In the genomic region with DNA sequence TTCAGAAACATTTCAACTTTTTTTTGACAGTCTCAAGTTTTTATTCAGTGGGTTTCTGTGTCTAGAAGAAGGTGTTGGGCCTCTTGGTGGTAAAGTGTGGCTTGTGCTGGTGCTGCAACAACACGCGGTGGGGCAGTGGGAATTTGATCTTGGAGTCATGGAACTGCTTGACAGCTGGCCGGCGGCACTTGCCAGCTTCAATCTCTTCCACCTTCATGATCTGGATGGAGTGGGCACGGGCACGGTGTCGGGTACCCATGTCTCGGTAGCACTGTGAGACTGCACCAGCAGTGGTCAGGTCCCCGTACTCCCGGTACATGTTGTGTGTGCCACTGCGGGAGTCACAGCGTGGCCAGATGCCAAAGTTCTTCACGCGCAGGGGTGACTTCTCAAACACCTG, we compare ENCODE assay signal across 22 mouse cellular contexts. TPM values are rescaled to one million over a fixed set of nuclear protein-coding genes. Genes with fewer than 3 reads are reported as not detected.
DNase-seq lines count a peak whose midpoint lies in the region; ATAC-seq and TF ChIP-seq lines count a peak whose summit lies in the region.
"Had no signal": no experiment of that assay in that cellular context is flagged by ENCODE, and none has a peak within 500 bp of the region (broad histone marks: within the 10 kb centered on the region; RNA-seq: fewer than 3 reads in every experiment).

No protein-coding gene starts in this region.

- no peak overlapping the region for H3K27ac ChIP-seq in hindbrain, postnatal 0 days
- no peak overlapping the region for H3K27ac ChIP-seq in hindbrain, embryonic 11.5 days (ENCODE audit: low read depth, low read length)
- H3K27ac ChIP-seq: embryonic facial prominence, embryonic 10.5 days; forebrain, embryonic 13.5 days; heart, embryonic 13.5 days; hindbrain, embryonic 13.5 days had no signal

- no peak for TF ChIP-seq CTCF in hindbrain, postnatal 0 days (IDR thresholded peaks at IDR 0.05; ENCODE audit: low read depth)

- no peak overlapping the region for H3K4me3 ChIP-seq in hindbrain, postnatal 0 days (ENCODE audit: low read length)
- no peak overlapping the region for H3K4me3 ChIP-seq in hindbrain, embryonic 11.5 days (ENCODE audit: low read depth, low read length)
- H3K4me3 ChIP-seq: embryonic facial prominence, embryonic 10.5 days; forebrain, embryonic 13.5 days; heart, embryonic 13.5 days; hindbrain, embryonic 13.5 days had no signal

- no peaks in the 10 kb centered on the region for H3K27me3 ChIP-seq in hindbrain, postnatal 0 days (ENCODE audit: insufficient read depth, low read length)
- no peaks in the 10 kb centered on the region for H3K27me3 ChIP-seq in hindbrain, embryonic 11.5 days (ENCODE audit: control insufficient read depth, insufficient read depth, low read length)
- H3K27me3 ChIP-seq: forebrain, embryonic 13.5 days; heart, embryonic 13.5 days; hindbrain, embryonic 13.5 days had no signal

- no peaks in the 10 kb centered on the region for H3K4me1 ChIP-seq in hindbrain, postnatal 0 days (ENCODE audit: insufficient read depth, low read length)
- no peaks in the 10 kb centered on the region for H3K4me1 ChIP-seq in hindbrain, embryonic 11.5 days (replicated peaks; ENCODE audit: control insufficient read depth, insufficient read depth, low read length)
- H3K4me1 ChIP-seq: embryonic facial prominence, embryonic 10.5 days; forebrain, embryonic 13.5 days; hindbrain, embryonic 13.5 days had no signal

- DNase-seq in cerebellum, postnatal 10 days = peak; percentile 85 to 90
- no peak for DNase-seq in cerebellum, adult 9-11 months
- DNase-seq in gastrocnemius, postnatal 14 days = peak; percentile 23
- DNase-seq in gastrocnemius, postnatal 10 days = no peak
- DNase-seq in hindbrain, postnatal 0 days (ENCODE audit: low spot score) = peak; percentile 54
- DNase-seq in hindbrain, embryonic 11.5 days (ENCODE audit: low spot score) = no peak
- no peak for DNase-seq in urinary bladder, postnatal 14 days (ENCODE audit: low spot score)
- DNase-seq: adrenal gland, adult 8-10 months; adrenal gland, postnatal 36 days; B cell, adult 2 months; cerebellum, adult 11 months; cerebellum, adult 8-10 months; forebrain, postnatal 0 days; heart, postnatal 36 days; kidney, adult 8-10 months had no signal

- intact Hi-C loops in gastrocnemius, postnatal 14 days (cut with DNase I; ENCODE audit: low total_unique reads) = no loop called here

- no peak overlapping the region for H3K4me2 ChIP-seq in hindbrain, postnatal 0 days (ENCODE audit: low read depth, low read length)
- no peak overlapping the region for H3K4me2 ChIP-seq in hindbrain, embryonic 11.5 days (replicated peaks; ENCODE audit: low read depth, low read length)
- H3K4me2 ChIP-seq: forebrain, embryonic 13.5 days; heart, embryonic 13.5 days; hindbrain, embryonic 13.5 days had no signal

- WGBS in hindbrain, postnatal 0 days = 78% methylated on average over 14 of the region's 14 CpGs
- WGBS in hindbrain, embryonic 11.5 days = 92% methylated on average over 14 of the region's 14 CpGs

- no peaks in the 10 kb centered on the region; the same call in 1 of the 2 replicates for H3K36me3 ChIP-seq in hindbrain, postnatal 0 days (ENCODE audit: insufficient read depth, low read length)
- H3K36me3 ChIP-seq in hindbrain, embryonic 11.5 days (ENCODE audit: control insufficient read depth, insufficient read depth, low read length) = no peaks in the 10 kb centered on the region
- H3K36me3 ChIP-seq: hindbrain, embryonic 13.5 days had no signal

- no peak overlapping the region for H3K9ac ChIP-seq in hindbrain, postnatal 0 days (replicated peaks; ENCODE audit: low read length)
- H3K9ac ChIP-seq in hindbrain, embryonic 11.5 days (ENCODE audit: low read depth, low read length) = no peak overlapping the region
- H3K9ac ChIP-seq: forebrain, embryonic 13.5 days; forebrain, postnatal 0 days; heart, embryonic 13.5 days; hindbrain, embryonic 13.5 days had no signal

- no peaks in the 10 kb centered on the region for H3K9me3 ChIP-seq in hindbrain, postnatal 0 days (ENCODE audit: low read length)
- no peaks in the 10 kb centered on the region for H3K9me3 ChIP-seq in hindbrain, embryonic 11.5 days (ENCODE audit: control insufficient read depth, low read length)
- H3K9me3 ChIP-seq: embryonic facial prominence, embryonic 10.5 days; forebrain, embryonic 13.5 days; G1E; heart, embryonic 13.5 days; hindbrain, embryonic 13.5 days had no signal

- ATAC-seq in hindbrain, postnatal 0 days = no peak
- no peak for ATAC-seq in hindbrain, embryonic 11.5 days (ENCODE audit: low FRiP score)
- ATAC-seq: CD4-positive, CD25-positive, alpha-beta regulatory T cell, adult 4 months; forebrain, embryonic 13.5 days; forebrain, postnatal 0 days; intestine, postnatal 0 days had no signal

RNA-seq across cellular contexts. Expression of a gene that starts 48.9 kb away (rescaled TPM):
- under 1 TPM in 1 of 2 experiments, not detected in 1; 0.06 TPM for total RNA-seq in gastrocnemius, postnatal 14 days (2021)
- under 1 TPM; 0.14 to 0.27 TPM for total RNA-seq in gastrocnemius, postnatal 10 days (2021)
- total RNA-seq in hindbrain, postnatal 0 days (2014; rRNA removed) = 0.99 and 2.2 TPM in 2 replicates
- 0.49 and 0.84 TPM in 2 replicates for polyA plus RNA-seq in hindbrain, postnatal 0 days (2015; fragmentation: Nextera tagmentation; extraction: Ambion mirVana)
- polyA plus RNA-seq in hindbrain, embryonic 11.5 days (2014; fragmentation: Nextera tagmentation; extraction: Ambion mirVana) = 0.13 and 1.4 TPM in 2 replicates
- total RNA-seq: heart, postnatal 36 days had no signal
- polyA plus RNA-seq: G1E; intestine, postnatal 0 days had no signal

Comparison
In these comparisons a context has a peak if more than half of its experiments do, and no peak if none do; other contexts are left out.
1. DNase-seq: peak in cerebellum, postnatal 10 days (2 of 2), gastrocnemius, postnatal 14 days (single experiment) and hindbrain, postnatal 0 days (single experiment); none in cerebellum, adult 9-11 months (single experiment), gastrocnemius, postnatal 10 days (single experiment), hindbrain, embryonic 11.5 days (single experiment) and urinary bladder, postnatal 14 days (single experiment).